Mouse (Mus musculus): ENCODE measurements around the gene Map6d1. TPM values are rescaled to one million over a fixed set of nuclear protein-coding genes. Genes with fewer than 3 reads are reported as not detected.

Map6d1 gene
- total RNA-seq, 4 experiments from 2014 or later, result 34.4 to 42.8 (median 37.9) TPM

DNA sequence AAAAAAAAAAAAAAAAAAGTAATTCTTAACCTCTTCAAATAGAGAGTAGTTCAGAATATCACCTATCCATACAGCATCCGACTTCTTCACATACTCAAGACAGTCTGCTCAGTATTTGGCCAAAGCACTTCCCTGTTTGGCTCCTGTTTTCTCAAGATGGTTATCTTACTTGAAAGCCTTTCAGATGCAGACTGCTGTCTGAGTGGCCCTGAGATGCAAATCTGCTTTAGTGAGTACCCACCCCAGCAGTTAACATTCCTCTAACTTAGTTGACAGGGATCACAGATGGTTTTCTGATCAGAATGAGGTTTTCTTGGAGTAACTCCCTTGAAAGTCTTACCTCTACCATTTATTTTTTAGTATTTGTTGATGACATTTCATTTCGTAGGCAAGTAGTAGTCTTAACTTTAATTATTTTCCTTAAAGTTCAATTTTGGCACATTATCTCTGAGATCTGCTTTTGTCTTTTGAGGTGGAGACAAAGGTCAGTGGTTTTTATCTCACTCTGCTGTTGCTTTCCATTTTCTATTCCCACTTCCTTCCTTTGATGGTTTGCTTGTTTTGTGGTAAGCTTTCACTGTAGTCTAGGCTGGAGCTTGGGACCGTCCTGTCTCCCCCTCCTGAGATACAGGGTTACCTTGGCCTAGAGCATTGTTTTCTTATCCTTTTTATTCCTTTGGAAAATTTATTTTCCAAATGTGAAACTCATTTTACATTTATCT lies 49.8 kb downstream of the Map6d1 start:
- DNase-seq (ENCODE audit: low spot score in 2 of 2), result no peak

GRCm38 (mm10) chr16:20185368-20185767 lies 55.8 kb downstream of the Map6d1 start:
- DNase-seq (ENCODE audit: low spot score in 2 of 2), result no peak

Other genes starting within 250 kb of the Map6d1 start
- 10 to 100 TPM; 75.5 to 87.5 (median 82.7) TPM for gene Klhl24, start 143.8 kb downstream of the Map6d1 start, total RNA-seq (2022)
- 10 to 100 TPM; 30.1 to 39.2 (median 33.4) TPM for gene Yeats2, start 100.3 kb downstream of the Map6d1 start, total RNA-seq (2022)
- 10 to 100 TPM; 58.4 to 67.2 (median 65.8) TPM for gene Parl, start 61.0 kb upstream of the Map6d1 start, total RNA-seq (2022)
- not detected for gene Cyp2ab1, start 84.0 kb upstream of the Map6d1 start, total RNA-seq (2022)
- gene Abcc5, start 185.0 kb upstream of the Map6d1 start, total RNA-seq (2022), result 100 to 1,000 TPM; 189 to 219 (median 203) TPM

Measured in left cerebral cortex, adult 8-10 months (tissue).